Mouse (Mus musculus) cerebellum, postnatal 25 days (tissue): ENCODE results near the gene Chst4.

Source experiments
- DNase-seq, 2 experiments: peaks; one replicate each; pipeline ENCODE4 v3.0.0; 2021; ENCODE audit warnings: mixed read lengths in 2 of 2

The Chst4 gene

DNA sequence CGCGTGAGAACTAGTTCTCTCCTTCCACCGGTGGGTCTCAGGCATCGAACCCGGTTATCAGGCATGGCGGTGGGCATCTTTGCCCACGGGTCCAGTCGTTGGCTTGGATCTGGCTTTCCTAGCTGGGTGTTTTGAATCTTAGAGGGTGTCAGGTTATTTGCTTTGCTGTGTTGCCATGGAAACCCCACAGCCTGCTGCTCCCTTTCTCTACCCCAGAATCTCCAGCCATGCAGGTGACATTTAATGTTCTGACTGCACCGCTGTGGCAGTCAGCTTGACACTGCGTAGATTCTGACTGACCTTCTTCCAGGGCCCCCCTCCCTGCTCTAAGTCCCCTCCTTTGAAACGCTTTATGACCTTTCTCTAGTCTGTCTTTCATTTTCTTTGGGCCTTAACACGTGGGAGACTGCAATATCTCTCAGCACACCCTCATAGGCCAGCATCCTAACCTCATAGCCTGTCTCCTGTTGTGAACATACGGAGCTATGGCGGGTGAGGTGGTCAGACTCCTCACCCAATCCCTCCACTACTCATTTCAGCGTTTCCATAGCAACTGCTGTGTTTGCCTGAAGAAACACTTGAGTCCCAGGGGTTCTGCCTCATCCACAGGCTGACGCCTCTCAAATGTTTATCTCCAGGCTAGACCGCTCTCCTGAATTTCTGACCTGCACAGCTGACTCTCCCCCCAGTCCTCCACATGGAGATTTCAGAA lies 33.1 kb downstream of the Chst4 start:
- no peak for DNase-seq

DNA sequence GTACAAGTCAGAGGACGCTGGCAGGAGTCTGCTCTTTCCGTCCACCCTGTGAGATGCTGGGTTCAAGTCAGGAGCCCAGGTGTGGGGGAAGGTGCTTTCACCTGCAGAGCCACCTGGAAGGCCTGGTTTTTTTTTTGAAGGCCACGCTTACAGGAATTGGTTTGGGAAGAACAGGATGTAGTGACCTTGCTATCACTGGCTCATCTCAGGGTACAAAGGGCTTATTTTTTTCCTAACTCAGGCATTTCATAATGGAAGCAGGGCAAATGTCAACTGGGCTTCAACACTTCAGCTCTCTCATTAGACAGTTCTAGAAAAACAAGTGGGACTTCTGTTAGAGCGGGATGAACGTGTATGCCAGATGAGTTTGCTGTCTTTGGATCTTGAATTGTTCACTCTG lies 35.2 kb downstream of the Chst4 start:
- DNase-seq = no peak

DNA sequence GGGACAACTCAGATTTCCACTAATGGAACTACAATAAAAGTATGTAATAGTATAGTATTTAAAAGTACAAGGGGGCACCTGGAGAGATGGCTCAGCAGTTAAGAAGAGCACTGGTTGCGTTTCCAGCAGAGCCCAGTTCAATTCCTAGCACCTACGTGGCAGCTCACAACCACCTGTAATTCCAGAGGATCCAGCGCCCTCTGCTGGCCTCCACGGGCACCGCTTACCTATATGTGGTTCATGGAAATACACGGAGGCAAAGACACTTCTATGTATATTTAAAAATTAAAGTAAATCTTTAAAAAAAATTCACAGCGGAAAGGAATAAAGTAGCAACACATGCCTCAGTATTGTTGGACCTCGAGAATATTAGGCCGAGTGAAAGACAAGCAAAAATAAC lies 36.6 kb downstream of the Chst4 start:
- DNase-seq = peak in 1 of 2 experiments; percentile 22

DNA sequence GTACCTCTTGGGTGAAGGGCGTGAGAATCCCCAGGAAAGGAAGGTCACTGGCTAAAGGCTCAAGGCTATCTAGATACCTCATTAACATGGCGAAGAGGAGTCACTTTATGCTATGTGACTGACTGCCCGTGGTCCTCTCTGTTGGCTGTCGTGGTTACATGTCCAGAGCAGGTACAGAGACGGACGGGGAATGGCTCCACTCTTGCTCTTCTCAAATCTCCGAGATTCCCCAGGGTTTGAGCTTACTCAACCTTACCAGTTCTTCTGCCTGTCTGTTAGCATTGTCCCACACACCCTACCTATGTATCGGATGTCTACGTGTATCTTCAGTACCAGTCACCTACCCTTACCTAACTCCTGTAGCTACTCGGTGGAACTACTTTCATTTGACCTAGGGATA lies 39.6 kb downstream of the Chst4 start:
- DNase-seq = no peak

DNA sequence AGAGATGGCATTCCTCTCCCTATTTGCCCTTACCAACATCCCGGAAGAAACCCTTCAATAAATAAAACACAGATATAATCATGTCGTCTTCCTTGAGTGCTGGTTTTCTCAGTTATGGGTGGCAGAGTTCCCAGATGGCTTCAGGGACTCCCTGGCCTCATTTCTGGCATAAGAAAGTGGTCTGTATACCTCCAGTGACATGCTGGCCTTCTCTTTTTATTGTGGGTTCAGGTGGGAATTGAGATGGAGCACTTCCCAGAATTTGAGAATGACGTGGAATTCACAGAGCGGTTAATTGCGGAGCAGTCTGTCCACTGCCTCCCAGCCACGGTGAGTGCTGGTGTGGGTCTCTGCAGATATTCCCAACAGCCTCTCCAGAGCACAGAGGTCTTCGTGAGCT lies 41.5 kb downstream of the Chst4 start:
- no peak for DNase-seq

DNA sequence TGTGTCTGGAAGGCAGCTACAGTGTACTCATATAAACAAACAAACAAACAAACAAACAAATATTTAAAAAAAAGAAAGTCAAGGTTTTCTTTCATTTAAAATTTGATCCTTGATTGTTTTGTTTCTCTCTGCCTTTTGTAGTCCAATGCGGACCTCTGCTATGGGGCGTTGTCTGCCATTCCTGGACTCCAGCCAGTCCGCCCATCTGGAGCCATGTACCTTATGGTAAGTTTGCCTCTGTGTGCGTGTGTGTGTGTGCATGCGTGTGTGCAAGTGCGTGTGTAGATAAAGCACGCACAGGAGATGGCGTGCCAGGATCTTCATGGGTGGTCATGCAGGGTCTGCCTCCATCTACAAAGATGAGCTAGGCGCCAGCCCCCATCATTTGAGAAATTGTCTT lies 42.2 kb downstream of the Chst4 start:
- DNase-seq = peak in 1 of 2 experiments; percentile 15

DNA sequence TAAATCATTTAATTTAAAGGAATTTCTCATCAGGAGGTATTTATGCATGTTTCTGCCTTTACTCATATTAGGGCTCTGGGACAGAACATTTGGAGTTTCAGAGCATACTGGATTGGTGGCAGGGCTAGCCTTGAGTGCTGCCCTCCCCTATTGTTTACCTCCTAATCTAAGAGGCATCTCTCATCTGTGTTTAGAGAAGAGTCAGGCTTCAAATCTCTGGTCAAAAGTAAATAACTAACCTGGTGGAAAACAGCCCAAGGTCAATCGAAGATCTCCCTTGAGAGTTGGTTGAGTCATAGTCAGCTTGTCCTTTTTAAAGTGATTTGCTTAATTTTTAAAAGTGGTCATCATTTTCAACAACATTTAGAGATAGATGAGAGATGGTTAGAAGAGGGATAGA lies 46.6 kb downstream of the Chst4 start:
- DNase-seq = no peak

DNA sequence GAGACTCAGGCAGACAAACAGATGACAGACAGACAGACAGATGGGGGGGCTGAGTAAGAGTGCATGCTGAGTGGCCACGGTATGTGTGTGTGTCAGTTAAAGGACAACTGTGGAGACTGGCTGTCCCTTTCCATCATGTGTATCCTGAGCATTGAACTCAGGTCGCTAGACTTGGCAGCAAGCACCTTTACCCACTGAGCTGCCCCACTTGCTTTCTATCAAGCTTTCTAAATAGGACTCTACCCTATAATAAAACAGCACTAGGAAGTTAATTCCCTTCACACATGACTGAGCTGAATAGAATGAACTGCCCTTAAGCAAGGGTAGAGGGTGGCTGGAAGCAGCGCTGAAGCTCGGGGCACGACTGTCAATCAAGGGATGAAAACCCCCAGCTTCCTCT lies 47.4 kb downstream of the Chst4 start:
- DNase-seq = no peak

DNA sequence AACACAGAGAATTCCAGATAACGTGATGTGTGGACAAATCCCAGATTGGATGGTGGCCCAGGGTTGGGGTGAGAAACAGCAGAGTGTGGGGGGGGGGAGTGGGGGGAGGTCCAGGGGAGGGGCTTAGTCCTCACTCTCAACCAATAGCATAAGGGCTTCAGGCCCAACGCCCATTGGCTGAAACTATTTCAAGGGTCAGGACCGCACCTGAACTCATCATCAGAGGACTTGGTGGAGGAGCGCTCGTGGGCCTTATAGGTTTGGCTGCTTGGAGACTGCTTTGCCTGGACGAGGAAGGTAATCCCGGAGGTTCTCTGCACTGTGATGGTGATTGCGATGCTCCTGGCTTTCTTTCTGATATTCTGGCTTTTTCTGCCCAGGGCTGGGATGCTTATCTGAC lies 49.3 kb downstream of the Chst4 start, which contains the start of gene Tat:
Tat (plus strand) TSS at position 214 of the 400 bp plus-strand sequence.
- no peak for DNase-seq

DNA sequence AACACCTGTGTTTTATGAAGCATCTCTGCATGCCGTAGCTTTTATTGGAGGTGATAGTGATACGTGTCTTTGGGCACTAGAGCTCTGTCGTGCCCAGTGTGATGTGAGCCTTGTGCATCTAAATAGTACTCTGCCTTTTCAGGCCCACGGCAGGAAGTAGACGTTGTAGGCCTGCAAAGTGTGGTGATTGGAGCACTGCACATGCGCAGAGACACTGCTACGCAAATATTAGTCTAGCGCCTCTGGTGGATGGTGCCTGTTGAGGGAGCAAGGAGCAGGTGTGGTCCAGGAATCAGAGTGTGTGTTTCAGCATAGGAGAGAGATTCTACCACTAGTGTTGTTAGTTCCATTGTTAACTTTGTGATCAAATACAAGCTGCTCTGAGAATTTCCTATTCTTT lies 50.4 kb downstream of the Chst4 start:
- DNase-seq = no peak

DNA sequence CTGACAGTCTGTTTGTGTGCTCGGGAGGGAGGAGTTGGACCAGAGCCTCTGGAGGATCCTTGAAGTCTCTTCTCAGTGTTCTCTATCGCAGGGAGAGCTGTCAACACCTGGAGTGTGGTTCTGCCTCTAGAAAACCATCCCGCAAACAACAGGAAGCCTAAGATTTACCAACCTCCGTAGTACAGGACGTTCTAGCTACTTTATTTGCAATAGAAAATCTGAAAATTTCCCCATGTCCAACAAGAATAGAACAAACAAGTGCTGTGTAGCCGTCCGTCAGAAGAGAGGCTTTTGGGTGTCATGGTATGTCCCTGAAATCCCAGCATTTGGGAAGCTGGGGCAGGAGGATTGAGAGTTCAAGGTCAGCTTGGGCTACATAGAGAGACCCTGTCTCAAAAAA lies 51.8 kb downstream of the Chst4 start:
- DNase-seq = no peak

DNA sequence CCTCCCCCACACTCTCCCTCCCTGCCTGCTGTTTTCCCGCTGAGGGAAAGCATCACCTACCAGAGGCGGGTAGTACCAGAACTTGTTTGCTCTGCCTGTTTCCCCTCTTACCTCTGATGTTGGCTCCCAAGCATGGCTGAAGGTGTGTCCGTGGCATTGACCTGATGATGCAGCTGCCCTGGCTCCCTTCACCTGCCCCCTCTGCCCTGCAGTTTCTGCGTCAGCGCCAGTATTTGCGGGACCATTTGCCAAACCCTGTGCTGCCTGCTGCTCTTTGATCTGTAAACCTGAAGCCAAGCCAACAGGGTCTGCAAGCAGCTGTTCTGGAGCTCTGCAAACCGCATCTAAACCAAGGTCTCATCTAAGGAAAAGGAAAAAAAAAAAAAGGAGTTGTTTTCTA lies 53.2 kb downstream of the Chst4 start:
- DNase-seq = no peak

DNA sequence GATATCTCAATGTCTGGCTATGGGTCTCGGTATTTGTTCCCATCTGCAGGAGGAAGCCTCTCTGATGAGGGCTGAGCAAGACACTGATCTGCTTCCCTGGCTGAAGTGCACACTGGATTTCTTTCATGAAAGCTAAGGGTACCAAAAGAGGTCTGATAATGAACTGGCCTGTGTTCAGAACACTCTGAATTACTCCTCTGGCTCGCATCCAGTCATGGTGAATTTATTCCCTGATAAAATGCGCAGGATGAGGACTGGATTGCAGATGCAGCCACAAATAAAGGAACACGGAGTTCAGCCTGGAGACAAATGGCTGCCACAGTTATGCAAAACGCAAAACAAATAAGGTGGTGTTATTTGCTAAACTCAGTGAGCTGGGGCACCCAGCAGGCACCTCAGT lies 55.6 kb downstream of the Chst4 start:
- DNase-seq = no peak

DNA sequence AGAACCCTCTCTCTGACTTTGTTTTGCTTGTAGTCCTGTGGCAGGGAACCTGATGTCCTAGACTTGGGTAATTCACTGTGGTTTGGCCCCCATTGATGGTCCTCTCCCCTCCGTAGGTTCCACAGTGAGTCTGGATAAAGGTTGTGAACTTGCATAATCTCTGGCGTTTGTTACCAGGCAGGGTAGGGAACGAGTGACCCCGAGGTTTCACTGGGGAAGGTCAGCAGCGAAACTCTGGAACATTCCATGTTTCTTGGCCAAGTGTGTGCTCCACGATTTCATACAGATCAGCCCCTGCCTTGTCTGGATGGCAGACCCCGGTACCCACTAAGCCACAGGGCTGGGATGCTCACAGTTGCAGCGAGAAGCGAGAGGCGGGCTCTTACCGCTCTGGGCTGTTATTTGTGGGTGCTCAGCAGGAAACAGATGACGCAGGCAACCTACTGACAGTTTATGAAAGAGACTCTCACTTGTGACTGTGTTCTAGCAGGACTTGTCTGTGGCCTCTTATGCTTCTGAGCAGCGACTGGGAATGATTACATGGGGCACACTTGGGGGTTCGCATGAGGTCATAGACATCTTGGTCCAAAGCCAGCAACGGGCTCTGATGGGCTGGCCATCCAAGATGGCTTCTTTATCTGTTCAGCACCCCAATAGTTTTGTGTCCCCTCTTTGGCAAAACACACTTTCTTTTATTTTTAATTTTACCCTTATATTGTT lies 57.0 kb downstream of the Chst4 start:
- DNase-seq = peak; percentile 34 to 45

DNA sequence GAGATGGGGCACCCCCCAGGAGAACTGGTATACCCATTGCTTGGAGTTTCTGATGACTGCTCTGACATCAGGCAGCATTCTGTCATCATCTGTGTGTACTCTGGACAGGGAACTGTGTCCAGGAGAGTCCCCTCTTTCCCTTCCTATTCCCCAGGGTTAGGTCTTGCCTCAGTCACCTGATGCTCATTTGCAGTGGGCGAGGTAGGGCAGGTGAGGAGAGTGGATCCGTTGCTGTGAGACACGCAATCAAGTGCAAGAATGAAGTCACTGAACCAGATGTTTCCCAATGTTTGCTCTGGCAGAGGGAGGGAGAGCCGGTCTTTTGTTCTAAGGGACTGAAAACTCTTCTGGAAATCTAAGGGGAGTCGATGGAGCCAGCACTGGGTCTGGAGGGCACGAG lies 60.2 kb downstream of the Chst4 start:
- DNase-seq = no peak
